Mouse (Mus musculus) hindbrain, embryonic 12.5 days (tissue): ENCODE measurements at regions not wholly inside any gene's neighbourhood (a gene's known extent, or its start where the extent isn't known, plus 50 kb on each side); places are given as distances from the start of the nearest gene placed in this dataset.
A peak's percentile ranks its signal among the peaks of the same experiment; 100 is the strongest.

Experiments
- ATAC-seq: fragments of 200-750 bp; cut with Nextera tagmentation; 2 replicates; pipeline ENCODE4 v1.8.0; 2017; ENCODE audit warnings: moderate TSS enrichment; ENCODE audit not compliant: low FRiP score
- H3K27ac ChIP-seq: fragments of 300-500 bp; sonication (generic); 2 replicates; pipeline ENCODE4 v1.5.1; 2016; ENCODE audit warnings: mild to moderate bottlenecking
- H3K27me3 ChIP-seq: fragments of 300-500 bp; sonication (generic); 2 replicates; pipeline ENCODE4 v1.6.1; 2016; ENCODE audit warnings: mild to moderate bottlenecking
- H3K36me3 ChIP-seq: fragments of 300-500 bp; sonication (generic); 2 replicates; pipeline ENCODE4 v1.6.1; 2016; ENCODE audit warnings: mild to moderate bottlenecking
- H3K4me1 ChIP-seq: fragments of 300-500 bp; sonication (generic); 2 replicates; pipeline ENCODE4 v1.6.1; 2016
- H3K4me2 ChIP-seq: fragments of 300-500 bp; sonication (generic); replicated peaks from 2 replicates; pipeline ENCODE4 v1.6.1; 2016; ENCODE audit warnings: mild to moderate bottlenecking
- H3K4me3 ChIP-seq: fragments of 300-500 bp; sonication (generic); 2 replicates; pipeline ENCODE4 v1.5.1; 2016; ENCODE audit warnings: mild to moderate bottlenecking
- H3K9ac ChIP-seq: fragments of 300-500 bp; sonication (generic); 2 replicates; pipeline ENCODE4 v1.6.1; 2016; ENCODE audit warnings: mild to moderate bottlenecking, moderate library complexity
- H3K9me3 ChIP-seq: fragments of 300-500 bp; sonication (generic); replicated peaks from 2 replicates; pipeline ENCODE4 v1.6.1; 2016; ENCODE audit warnings: mild to moderate bottlenecking
- WGBS: fragments of 180-500 bp; shearing (Covaris S2); methylation state at CpG from one replicate; pipeline ENCODE4 v1.1.7; 2016; 5-methylcytosine and 5-hydroxymethylcytosine counted together

DNA sequence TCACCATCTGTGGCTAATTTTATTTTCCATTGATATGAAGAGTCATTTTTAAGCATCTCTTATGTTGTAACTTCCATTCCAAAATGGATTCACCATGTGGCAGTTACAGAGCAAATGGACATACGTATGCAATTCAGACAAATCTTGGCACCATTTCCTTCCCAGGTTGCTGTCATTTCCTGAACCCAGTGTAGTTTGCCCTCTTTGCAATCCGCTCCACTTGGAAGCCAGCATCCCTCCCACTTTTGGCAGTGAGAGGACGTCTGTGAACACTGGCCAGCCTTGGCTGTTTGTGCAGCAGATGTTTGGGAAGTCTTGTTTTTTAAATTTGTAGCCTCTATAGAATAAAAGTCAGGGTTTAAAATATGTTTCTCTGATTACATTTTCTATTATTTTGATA is 510.6 kb upstream of the Cdh7 start:
- Histone ChIP-seq H3K36me3 (no peaks in the 10 kb centered on the region), H3K4me1 (no peaks in the 10 kb centered on the region), H3K27me3 (no peaks in the 10 kb centered on the region), H3K9ac (no peak overlapping the region), H3K4me3 (no peak overlapping the region), H3K9me3 (no peaks in the 10 kb centered on the region), H3K4me2 (no peak overlapping the region), H3K27ac (no peak overlapping the region)
- no peak for ATAC-seq
- WGBS = 76% methylated on average over 3 of the region's 3 CpGs

DNA sequence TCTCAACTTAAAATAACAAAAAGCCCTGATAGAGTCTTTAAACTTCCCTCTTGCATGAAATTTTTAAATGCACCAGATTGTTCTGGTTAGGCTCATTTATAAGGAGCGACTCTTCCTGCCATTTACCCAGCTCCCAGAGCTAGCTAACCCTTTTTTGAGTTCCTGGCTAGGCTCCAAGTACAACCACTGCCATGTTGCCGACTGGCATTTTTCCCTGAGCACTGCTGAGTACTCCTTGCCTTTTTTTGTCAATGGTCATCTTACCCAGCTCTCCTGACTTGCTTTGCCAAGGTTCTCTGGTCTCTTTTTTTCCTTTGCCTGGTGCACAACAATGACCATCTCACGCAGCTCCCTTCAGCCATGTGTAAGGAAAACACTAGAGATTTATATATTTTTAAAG is 500.8 kb upstream of the Cdh7 start:
- Histone ChIP-seq H3K4me1 (no peaks in the 10 kb centered on the region), H3K4me2 (no peak overlapping the region), H3K27me3 (no peaks in the 10 kb centered on the region), H3K27ac (no peak overlapping the region), H3K9ac (no peak overlapping the region), H3K9me3 (no peaks in the 10 kb centered on the region), H3K36me3 (no peaks in the 10 kb centered on the region), H3K4me3 (no peak overlapping the region)
- 80% methylated on average over 3 of the region's 3 CpGs for WGBS
- no peak for ATAC-seq

DNA sequence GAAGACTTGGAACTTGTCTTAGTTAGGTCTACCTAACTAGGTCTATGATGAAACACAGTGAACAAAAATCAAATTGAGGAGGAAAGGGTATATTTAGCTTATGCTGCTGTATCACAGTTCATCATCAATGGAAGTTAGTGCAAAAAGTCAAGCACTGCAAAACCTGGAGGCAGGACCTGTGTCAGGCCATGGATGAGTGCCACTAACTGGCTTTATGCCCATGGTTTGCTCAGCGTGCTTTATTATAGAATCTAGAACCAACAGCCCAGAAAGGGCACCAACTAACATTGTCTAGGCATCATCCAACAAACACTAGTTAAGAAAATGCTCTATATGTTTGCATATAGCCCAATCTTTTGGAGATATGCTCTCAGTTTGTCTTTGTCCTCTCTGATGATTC is 486.3 kb upstream of the Cdh7 start:
- no peaks in the 10 kb centered on the region for H3K9me3 ChIP-seq
- WGBS = 83% methylated on average over 1 of the region's 1 CpGs

DNA sequence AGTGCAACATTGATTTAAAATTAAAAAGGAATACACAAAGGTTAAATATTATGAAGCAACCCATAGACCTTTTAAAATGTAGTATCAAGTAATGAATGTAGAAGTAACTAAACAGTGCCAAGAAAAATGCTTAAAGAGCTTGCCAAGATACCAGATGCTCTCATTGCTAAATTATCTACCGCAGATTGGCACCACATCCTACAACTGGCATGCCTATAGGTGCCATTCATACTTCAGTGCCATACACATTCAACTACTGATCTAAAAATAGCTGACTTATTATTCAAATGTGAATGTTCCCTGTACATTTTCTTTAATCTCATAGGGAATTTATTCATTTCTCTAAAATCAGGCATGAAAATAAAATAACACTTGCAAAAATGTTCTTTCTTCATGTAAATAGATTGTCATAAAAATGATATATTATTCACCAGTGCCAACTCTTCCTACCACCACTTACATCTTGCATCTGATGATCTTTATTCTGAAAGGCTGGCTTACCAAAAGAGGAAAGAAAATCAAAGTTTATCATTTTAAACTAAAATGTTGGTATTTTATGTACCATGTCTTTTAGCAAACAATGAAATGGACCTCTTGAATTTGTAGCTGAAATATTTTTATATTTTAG is 469.5 kb upstream of the Cdh7 start:
- Histone ChIP-seq H3K4me3 (no peak overlapping the region), H3K27ac (no peak overlapping the region), H3K9me3 (no peaks in the 10 kb centered on the region), H3K36me3 (no peaks in the 10 kb centered on the region), H3K4me1 (no peaks in the 10 kb centered on the region), H3K9ac (no peak overlapping the region), H3K27me3 (no peaks in the 10 kb centered on the region), H3K4me2 (no peak overlapping the region)
- ATAC-seq = no peak
- 75% methylated on average over 1 of the region's 1 CpGs for WGBS

More for the DNA sequence above, 486.3 kb upstream of the Cdh7 start:
- Histone ChIP-seq H3K4me1 (no peaks in the 10 kb centered on the region), H3K9ac (no peak overlapping the region), H3K4me2 (no peak overlapping the region), H3K27ac (no peak overlapping the region), H3K36me3 (no peaks in the 10 kb centered on the region), H3K27me3 (no peaks in the 10 kb centered on the region), H3K4me3 (no peak overlapping the region)
- ATAC-seq = no peak

DNA sequence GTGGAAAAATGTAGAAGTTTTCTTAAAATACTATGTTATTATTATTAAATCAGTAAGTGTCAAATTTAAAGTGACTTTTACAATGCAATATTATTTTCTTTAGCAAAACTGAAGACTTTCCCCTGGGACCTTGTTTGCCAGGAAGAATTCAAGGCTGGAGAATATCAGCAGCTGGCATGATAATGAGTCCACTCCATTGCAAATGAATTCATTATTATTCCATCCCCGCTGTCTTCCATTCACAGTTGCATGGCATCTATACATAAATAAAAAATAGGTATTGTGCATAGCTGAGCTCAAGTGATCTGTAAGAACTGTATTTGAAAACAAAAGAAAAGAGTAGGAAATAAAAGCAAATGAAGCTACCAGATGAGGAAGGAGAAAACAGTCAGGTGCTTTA is 467.9 kb upstream of the Cdh7 start:
- no peak overlapping the region for H3K9ac ChIP-seq
- no peaks in the 10 kb centered on the region for H3K36me3 ChIP-seq
- H3K27ac ChIP-seq = no peak overlapping the region
- H3K4me1 ChIP-seq = no peaks in the 10 kb centered on the region
- no peaks in the 10 kb centered on the region for H3K27me3 ChIP-seq
- 32% methylated on average over 1 of the region's 1 CpGs for WGBS
- no peak overlapping the region for H3K4me2 ChIP-seq
- ATAC-seq = peak; percentile 74; the same call in 1 of the 2 replicates
- no peak overlapping the region for H3K4me3 ChIP-seq
- no peaks in the 10 kb centered on the region for H3K9me3 ChIP-seq
